Comparison of ENCODE assay signal across 16 mouse cellular contexts in the genomic region with DNA sequence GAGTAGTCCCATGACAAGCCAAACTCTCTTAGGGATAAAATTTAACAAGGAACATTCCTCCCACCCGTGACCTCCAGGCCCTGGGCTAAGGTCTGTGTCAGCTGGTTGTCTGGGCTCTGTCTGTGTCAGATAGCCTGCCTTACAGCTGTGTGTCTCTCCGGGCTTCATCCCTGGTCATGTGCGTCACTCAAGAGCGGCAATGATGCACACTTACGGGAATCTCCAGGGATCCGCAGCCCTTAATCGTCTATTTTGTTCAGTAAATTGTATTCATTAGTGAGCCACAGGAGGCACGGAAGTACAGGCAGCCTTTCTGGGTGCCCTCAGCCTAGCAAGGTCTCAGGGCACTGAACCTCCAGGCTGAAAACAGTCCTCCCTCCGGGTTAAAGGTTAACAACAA. TPM values are rescaled to one million over a fixed set of nuclear protein-coding genes. Genes with fewer than 3 reads are reported as not detected.
A peak's percentile ranks its signal among the peaks of the same experiment; 100 is the strongest.
DNase-seq lines count a peak whose midpoint lies in the region; ATAC-seq and TF ChIP-seq lines count a peak whose summit lies in the region.
"Had no signal": no experiment of that assay in that cellular context is flagged by ENCODE, and none has a peak within 500 bp of the region (broad histone marks: within the 10 kb centered on the region; RNA-seq: fewer than 3 reads in every experiment).

No protein-coding gene starts in this region.

- no peak overlapping the region for H3K4me2 ChIP-seq in hindbrain, embryonic 11.5 days (replicated peaks; ENCODE audit: low read depth, low read length)
- H3K4me2 ChIP-seq in hindbrain, postnatal 0 days (ENCODE audit: low read depth, low read length): no peak overlapping the region
- H3K4me2 ChIP-seq: embryonic facial prominence, embryonic 13.5 days; forebrain, embryonic 15.5 days; liver, embryonic 15.5 days had no signal

- H3K4me1 ChIP-seq in hindbrain, embryonic 11.5 days (replicated peaks; ENCODE audit: control insufficient read depth, insufficient read depth, low read length): no peaks in the 10 kb centered on the region
- no peaks in the 10 kb centered on the region for H3K4me1 ChIP-seq in hindbrain, postnatal 0 days (ENCODE audit: insufficient read depth, low read length)
- H3K4me1 ChIP-seq: liver, embryonic 15.5 days had no signal

- H3K27me3 ChIP-seq in hindbrain, embryonic 11.5 days (ENCODE audit: control insufficient read depth, insufficient read depth, low read length): no peaks in the 10 kb centered on the region
- no peaks in the 10 kb centered on the region for H3K27me3 ChIP-seq in hindbrain, postnatal 0 days (ENCODE audit: insufficient read depth, low read length)
- H3K27me3 ChIP-seq: embryonic facial prominence, embryonic 13.5 days; forebrain, embryonic 15.5 days; liver, embryonic 15.5 days had no signal

- H3K27ac ChIP-seq in hindbrain, embryonic 11.5 days (ENCODE audit: low read depth, low read length): no peak overlapping the region
- H3K27ac ChIP-seq in hindbrain, postnatal 0 days: no peak overlapping the region
- H3K27ac ChIP-seq: embryonic facial prominence, embryonic 13.5 days; forebrain, embryonic 15.5 days; limb, embryonic 10.5 days; liver, embryonic 15.5 days had no signal

- no peaks in the 10 kb centered on the region for H3K9me3 ChIP-seq in hindbrain, embryonic 11.5 days (ENCODE audit: control insufficient read depth, low read length)
- no peaks in the 10 kb centered on the region for H3K9me3 ChIP-seq in hindbrain, postnatal 0 days (ENCODE audit: low read length)
- H3K9me3 ChIP-seq: embryonic facial prominence, embryonic 13.5 days; forebrain, embryonic 15.5 days; limb, embryonic 10.5 days; liver, embryonic 15.5 days had no signal

- H3K9ac ChIP-seq in hindbrain, embryonic 11.5 days (ENCODE audit: low read depth, low read length): no peak overlapping the region
- H3K9ac ChIP-seq in hindbrain, postnatal 0 days (replicated peaks; ENCODE audit: low read length): no peak overlapping the region
- H3K9ac ChIP-seq: embryonic facial prominence, embryonic 13.5 days; forebrain, embryonic 15.5 days; liver, embryonic 15.5 days had no signal

- H3K4me3 ChIP-seq in hindbrain, embryonic 11.5 days (ENCODE audit: low read depth, low read length): no peak overlapping the region
- no peak overlapping the region for H3K4me3 ChIP-seq in hindbrain, postnatal 0 days (ENCODE audit: low read length)
- H3K4me3 ChIP-seq: embryonic facial prominence, embryonic 13.5 days; forebrain, embryonic 15.5 days; limb, embryonic 10.5 days; liver, embryonic 15.5 days had no signal

- TF ChIP-seq CTCF in hindbrain, postnatal 0 days (IDR thresholded peaks at IDR 0.05; ENCODE audit: low read depth): no peak

- DNase-seq in hindbrain, embryonic 11.5 days (ENCODE audit: low spot score): peak; percentile 28
- DNase-seq in hindbrain, postnatal 0 days (ENCODE audit: low spot score): no peak
- peak; percentile 25 for DNase-seq in Muller cell, postnatal 12 days (ENCODE audit: inconsistent ontology term)
- DNase-seq in embryo, embryonic 10 days (ENCODE audit: low spot score): peak; percentile 56
- peak; percentile 76 for DNase-seq in kidney, adult 9 months
- no peak for DNase-seq in layer of hippocampus, adult 9-10 months (ENCODE audit: low spot score)
- DNase-seq in layer of hippocampus, postnatal 25 days (ENCODE audit: extremely low spot score in 1 of 2, low spot score in 1 of 2): no peak
- DNase-seq in adrenal gland, adult 18-20 months (ENCODE audit: low spot score in 2 of 2): no peak
- DNase-seq: cerebellum, adult 18-20 months; gastrocnemius, postnatal 36 days; lung, postnatal 4 days; thymus, adult 2 months had no signal

- ATAC-seq in hindbrain, embryonic 11.5 days (ENCODE audit: low FRiP score): no peak
- ATAC-seq in hindbrain, postnatal 0 days: no peak
- ATAC-seq: forebrain, embryonic 15.5 days had no signal

- 46% methylated on average over 9 of the region's 9 CpGs for WGBS in hindbrain, embryonic 11.5 days
- 59% methylated on average over 9 of the region's 9 CpGs for WGBS in hindbrain, postnatal 0 days

- H3K36me3 ChIP-seq in hindbrain, embryonic 11.5 days (ENCODE audit: control insufficient read depth, insufficient read depth, low read length): no peaks in the 10 kb centered on the region
- no peaks in the 10 kb centered on the region for H3K36me3 ChIP-seq in hindbrain, postnatal 0 days (ENCODE audit: insufficient read depth, low read length)
- H3K36me3 ChIP-seq: embryonic facial prominence, embryonic 13.5 days; limb, embryonic 10.5 days; liver, embryonic 15.5 days had no signal

RNA-seq across cellular contexts. Expression of a gene that starts 10.1 kb away (rescaled TPM):
- 13.2 and 14.9 TPM in 2 replicates for polyA plus RNA-seq in hindbrain, embryonic 11.5 days (2014; fragmentation: Nextera tagmentation; extraction: Ambion mirVana)
- total RNA-seq in hindbrain, postnatal 0 days (2014; rRNA removed): 21.5 and 23.3 TPM in 2 replicates
- polyA plus RNA-seq in hindbrain, postnatal 0 days (2015; fragmentation: Nextera tagmentation; extraction: Ambion mirVana): 23.8 and 24.4 TPM in 2 replicates
- 10 to 100 TPM; 34.7 to 44.2 TPM for total RNA-seq in layer of hippocampus, postnatal 25 days (2021)
- total RNA-seq in adrenal gland, adult 18-20 months (2021): 1 to 10 TPM; 3.7 TPM
- total RNA-seq: gastrocnemius, postnatal 36 days had no signal

Comparison
In these comparisons a context has a peak if more than half of its experiments do, and no peak if none do; other contexts are left out.
1. DNase-seq: peak in hindbrain, embryonic 11.5 days (single experiment), Muller cell, postnatal 12 days (single experiment), embryo, embryonic 10 days (single experiment) and kidney, adult 9 months (single experiment); none in hindbrain, postnatal 0 days (single experiment), layer of hippocampus, adult 9-10 months (single experiment), layer of hippocampus, postnatal 25 days (0 of 2) and adrenal gland, adult 18-20 months (0 of 2).